Mouse (Mus musculus) kidney, postnatal 4 days (tissue): ENCODE measurements at regions not wholly inside any gene's neighbourhood (a gene's known extent, or its start where the extent isn't known, plus 50 kb on each side); places are given as distances from the start of the nearest gene placed in this dataset.

Source experiments
- DNase-seq, 2 experiments: peaks; one replicate each; pipeline ENCODE4 v3.0.0; 2021; ENCODE audit warnings: mixed read lengths in 2 of 2

- DNase-seq: no peak
Observed at GRCm38 (mm10) chr10:111897361-111897760, 75.1 kb upstream of the Krr1 start.

GRCm38 (mm10) chr10:111900723-111901716, 71.4 kb upstream of the Krr1 start:
- DNase-seq: no peak

GRCm38 (mm10) chr10:111903956-111904355, 68.5 kb upstream of the Krr1 start:
- DNase-seq: no peak

GRCm38 (mm10) chr10:111907836-111908235, 64.6 kb upstream of the Krr1 start:
- DNase-seq: no peak

GRCm38 (mm10) chr10:111912561-111912960, 59.9 kb upstream of the Krr1 start:
- peak; percentile 55 to 68 for DNase-seq

GRCm38 (mm10) chr10:111913066-111913785, 59.2 kb upstream of the Krr1 start:
- no peak for DNase-seq

GRCm38 (mm10) chr10:111914231-111914630, 58.2 kb upstream of the Krr1 start:
- DNase-seq: no peak

GRCm38 (mm10) chr10:111918071-111918507, 54.4 kb upstream of the Krr1 start:
- peak in 1 of 2 experiments; percentile 35 for DNase-seq

- no peak for DNase-seq
Observed at GRCm38 (mm10) chr10:111919475-111919874, 53.0 kb upstream of the Krr1 start.

- peak; percentile 27 to 47 for DNase-seq
Observed at GRCm38 (mm10) chr10:111921492-111921891, 51.0 kb upstream of the Krr1 start.
